Mouse (Mus musculus) lung, postnatal 0 days (tissue): ENCODE measurements around the gene Cyp26c1. TPM values are rescaled to one million over a fixed set of nuclear protein-coding genes. Genes with fewer than 3 reads are reported as not detected.

ENCODE experiments used
- ATAC-seq: fragments of 200-750 bp; cut with Nextera tagmentation; 2 replicates; pipeline ENCODE4 v1.8.0; 2017; ENCODE audit warnings: moderate library complexity
- DNase-seq: peaks from one replicate; pipeline ENCODE4 v3.0.0-alpha.2; 2016; ENCODE audit warnings: low spot score
- H3K27ac ChIP-seq: fragments of 300-500 bp; sonication (generic); 2 replicates; pipeline ENCODE4 v1.5.1; 2014; ENCODE audit warnings: antibody characterized with exemption, mild to moderate bottlenecking, low read length, mixed read lengths
- H3K27me3 ChIP-seq: fragments of 300-500 bp; sonication (generic); replicated peaks from 2 replicates; pipeline ENCODE4 v1.6.1; 2014; ENCODE audit warnings: low read length, mixed read lengths; ENCODE audit not compliant: insufficient read depth
- H3K36me3 ChIP-seq: fragments of 300-500 bp; sonication (generic); 2 replicates; pipeline ENCODE4 v1.6.1; 2014; ENCODE audit warnings: low read length, mixed read lengths; ENCODE audit not compliant: insufficient read depth
- H3K4me1 ChIP-seq: fragments of 300-500 bp; sonication (generic); 2 replicates; pipeline ENCODE4 v1.6.1; 2014; ENCODE audit warnings: antibody characterized with exemption, low read depth, low read length, mixed read lengths; ENCODE audit not compliant: insufficient read depth
- H3K4me2 ChIP-seq: fragments of 300-500 bp; sonication (generic); replicated peaks from 2 replicates; pipeline ENCODE4 v1.6.1; 2014; ENCODE audit warnings: low read depth, mild to moderate bottlenecking, low read length, moderate library complexity, mixed read lengths
- H3K4me3 ChIP-seq: fragments of 300-500 bp; sonication (generic); 2 replicates; pipeline ENCODE4 v1.5.1; 2014; ENCODE audit warnings: low read depth, low read length
- H3K9ac ChIP-seq: fragments of 300-500 bp; sonication (generic); replicated peaks from 2 replicates; pipeline ENCODE4 v1.6.1; 2014; ENCODE audit warnings: low read depth, mild to moderate bottlenecking
- H3K9me3 ChIP-seq: fragments of 300-500 bp; sonication (generic); 2 replicates; pipeline ENCODE4 v1.6.1; 2016; ENCODE audit warnings: low read length, mixed read lengths
- CTCF ChIP-seq: IDR thresholded peaks from 2 replicates; pipeline ENCODE4 v1.5.1; 2016; ENCODE audit warnings: antibody characterized with exemption, mild to moderate bottlenecking
- EP300 ChIP-seq: IDR thresholded peaks from 2 replicates; pipeline ENCODE4 v1.6.1; 2016; ENCODE audit warnings: antibody characterized with exemption, mild to moderate bottlenecking, control low read depth
- WGBS: fragments of 180-500 bp; shearing (Covaris S2); extraction: QIAGEN DNeasy Blood & Tissue Kit; methylation state at CpG from one replicate; pipeline ENCODE4 v1.1.7; 2014; 5-methylcytosine and 5-hydroxymethylcytosine counted together
- polyA plus RNA-seq: library from polyadenylated mRNA; unstranded; fragments of >200 nt; fragmentation: Nextera tagmentation; extraction: Ambion mirVana; gene quantifications from 2 replicates; pipeline ENCODE4 v1.2.1, GENCODE M21; 2015

The Cyp26c1 gene
- polyA plus RNA-seq, 1 experiment from 2014 or later = not detected

DNA sequence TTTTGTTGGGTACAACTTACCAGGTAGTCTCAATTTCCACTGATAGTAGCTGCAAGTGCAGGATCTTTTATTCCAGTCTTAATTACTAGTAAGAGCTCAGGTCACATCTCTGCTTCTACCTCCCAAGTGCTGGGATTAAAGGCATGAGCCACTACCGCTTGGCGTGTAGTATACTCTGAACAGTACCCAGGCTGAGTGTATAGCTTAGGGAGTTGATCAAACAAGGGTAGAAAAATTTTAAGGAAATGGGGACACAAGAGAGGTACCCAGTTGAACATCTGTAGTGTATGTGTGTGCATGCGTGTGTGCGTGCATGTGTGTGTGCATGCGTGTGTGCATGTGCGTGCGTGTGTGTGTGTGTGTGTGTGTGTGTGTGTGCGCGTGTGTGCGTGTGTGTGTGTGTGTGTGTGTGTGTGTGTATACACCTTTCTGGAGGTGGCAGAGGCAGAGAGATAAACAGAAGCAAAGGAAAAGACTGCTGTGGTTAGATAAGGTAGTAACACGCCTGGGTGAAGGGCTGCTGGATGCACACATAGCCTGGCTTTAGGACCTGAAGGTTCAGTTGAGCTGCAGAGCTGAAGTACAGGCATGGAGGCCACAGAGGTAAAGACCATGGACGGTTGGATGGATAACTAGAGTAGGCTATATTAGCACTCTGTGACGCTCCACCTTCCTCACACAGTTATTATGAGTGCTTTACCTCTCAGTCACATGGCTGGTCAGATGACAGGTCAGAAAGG is 17.4 kb upstream of the Cyp26c1 start:
- H3K4me1 ChIP-seq = no peaks in the 10 kb centered on the region
- ATAC-seq (no peak), DNase-seq (no peak)
- no peaks in the 10 kb centered on the region for H3K27me3 ChIP-seq
- H3K4me3 ChIP-seq = no peak overlapping the region
- H3K9ac ChIP-seq = no peak overlapping the region
- 49% methylated on average over 13 of the region's 13 CpGs for WGBS
- no peak overlapping the region for H3K27ac ChIP-seq
- TF ChIP-seq CTCF (no peak), EP300 (no peak)
- no peak overlapping the region for H3K4me2 ChIP-seq
- H3K9me3 ChIP-seq = no peaks in the 10 kb centered on the region
- H3K36me3 ChIP-seq = no peaks in the 10 kb centered on the region

GRCm38 (mm10) chr19:37668657-37669056 is 16.7 kb upstream of the Cyp26c1 start:
- Histone ChIP-seq H3K27me3 (no peaks in the 10 kb centered on the region), H3K4me3 (no peak overlapping the region), H3K9me3 (no peaks in the 10 kb centered on the region), H3K36me3 (no peaks in the 10 kb centered on the region), H3K27ac (no peak overlapping the region), H3K9ac (no peak overlapping the region), H3K4me1 (no peaks in the 10 kb centered on the region), H3K4me2 (no peak overlapping the region)
- DNase-seq = no peak
- no peak for TF ChIP-seq CTCF
- no peak for TF ChIP-seq EP300
- WGBS = 89% methylated on average over 5 of the region's 5 CpGs
- no peak for ATAC-seq

DNA sequence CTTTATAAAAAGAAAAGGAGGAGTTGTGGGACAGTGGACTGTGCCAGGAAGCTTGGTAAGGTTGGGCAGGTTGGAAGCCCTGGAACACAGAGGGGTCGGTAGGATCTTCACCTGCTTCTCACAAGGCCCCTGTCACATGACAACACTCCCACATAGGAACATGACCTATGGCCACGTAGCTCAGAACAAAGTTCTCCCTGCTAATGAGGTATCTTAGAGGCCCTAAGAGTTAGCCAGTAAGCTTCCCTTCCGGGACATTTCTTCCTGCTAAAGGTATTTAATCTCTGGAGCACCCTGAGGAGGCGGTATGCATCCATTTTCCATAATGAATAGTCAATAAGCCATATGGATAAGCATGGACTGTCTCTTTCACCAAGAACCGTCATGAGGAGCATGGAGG is 15.9 kb upstream of the Cyp26c1 start:
- no peak for DNase-seq

DNA sequence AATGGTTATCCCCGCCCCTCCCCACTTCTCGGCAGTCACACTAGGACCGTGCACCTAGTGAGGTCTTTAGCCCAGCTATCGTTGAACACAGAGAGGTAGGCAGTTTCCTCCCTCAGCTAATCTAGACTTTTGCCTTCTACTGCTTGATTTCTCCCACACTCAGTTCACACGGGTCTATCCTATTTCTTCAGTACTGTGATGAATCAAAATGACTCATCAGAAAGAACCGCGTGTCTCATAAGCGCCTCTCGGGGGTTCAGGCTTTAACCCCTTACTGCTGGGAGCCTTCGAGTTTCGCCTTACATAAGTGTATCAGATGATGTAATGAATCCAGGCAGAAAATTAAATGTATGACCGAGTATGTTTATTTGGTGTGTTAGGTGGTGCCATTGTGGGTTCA is 12.0 kb upstream of the Cyp26c1 start:
- DNase-seq = no peak
- no peaks in the 10 kb centered on the region for H3K27me3 ChIP-seq
- TF ChIP-seq CTCF (no peak), EP300 (no peak)
- H3K4me1 ChIP-seq = no peaks in the 10 kb centered on the region
- no peaks in the 10 kb centered on the region for H3K36me3 ChIP-seq
- H3K27ac ChIP-seq = no peak overlapping the region
- no peaks in the 10 kb centered on the region for H3K9me3 ChIP-seq
- ATAC-seq = no peak
- H3K9ac ChIP-seq = no peak overlapping the region
- no peak overlapping the region for H3K4me3 ChIP-seq
- H3K4me2 ChIP-seq = no peak overlapping the region
- 48% methylated on average over 12 of the region's 12 CpGs for WGBS

More for the DNA sequence above, 15.9 kb upstream of the Cyp26c1 start:
- no peak for ATAC-seq
- WGBS = 86% methylated on average over 5 of the region's 5 CpGs
- no peak overlapping the region for H3K27ac ChIP-seq
- no peak overlapping the region for H3K4me2 ChIP-seq
- H3K27me3 ChIP-seq = no peaks in the 10 kb centered on the region
- H3K9ac ChIP-seq = no peak overlapping the region
- H3K9me3 ChIP-seq = no peaks in the 10 kb centered on the region
- H3K4me1 ChIP-seq = no peaks in the 10 kb centered on the region
- H3K4me3 ChIP-seq = no peak overlapping the region
- H3K36me3 ChIP-seq = no peaks in the 10 kb centered on the region
- TF ChIP-seq EP300 (no peak), CTCF (no peak)

DNA sequence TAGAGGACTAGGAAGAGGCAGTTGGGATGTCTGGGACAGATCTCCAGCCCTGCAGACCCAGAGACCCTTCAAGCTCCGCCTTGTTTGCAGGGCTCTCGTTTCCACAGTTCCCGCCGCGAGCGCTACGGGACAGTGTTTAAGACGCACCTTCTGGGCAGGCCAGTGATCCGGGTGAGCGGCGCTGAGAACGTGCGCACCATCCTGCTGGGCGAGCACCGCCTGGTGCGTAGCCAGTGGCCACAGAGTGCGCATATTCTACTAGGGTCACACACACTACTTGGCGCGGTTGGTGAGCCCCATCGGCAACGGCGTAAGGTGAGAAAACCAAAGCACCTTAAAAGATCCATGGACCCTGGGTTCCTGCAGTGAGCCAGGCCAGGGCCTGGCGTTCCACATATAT is 966 bp downstream of the Cyp26c1 start:
- Histone ChIP-seq H3K4me3 (no peak overlapping the region), H3K9ac (no peak overlapping the region), H3K4me1 (no peaks in the 10 kb centered on the region), H3K4me2 (no peak overlapping the region), H3K27me3 (peaks cover 72% of the 10 kb centered on the region), H3K27ac (no peak overlapping the region), H3K9me3 (no peaks in the 10 kb centered on the region), H3K36me3 (no peaks in the 10 kb centered on the region)
- ATAC-seq = no peak
- TF ChIP-seq EP300 (no peak), CTCF (no peak)
- DNase-seq = no peak
- WGBS = 17% methylated on average over 23 of the region's 23 CpGs

GRCm38 (mm10) chr19:37686941-37687850 is 1.8 kb downstream of the Cyp26c1 start:
- no peak overlapping the region for H3K4me3 ChIP-seq
- H3K36me3 ChIP-seq = no peaks in the 10 kb centered on the region
- no peak overlapping the region for H3K9ac ChIP-seq
- H3K4me2 ChIP-seq = no peak overlapping the region
- ATAC-seq (no peak), DNase-seq (peak; percentile 19)
- H3K4me1 ChIP-seq = no peaks in the 10 kb centered on the region
- no peaks in the 10 kb centered on the region for H3K9me3 ChIP-seq
- H3K27me3 ChIP-seq = peaks cover 77% of the 10 kb centered on the region
- 9% methylated on average over 62 of the region's 62 CpGs for WGBS
- no peak overlapping the region for H3K27ac ChIP-seq
- TF ChIP-seq CTCF = peak; percentile 59
- TF ChIP-seq EP300 = no peak
